Mouse (Mus musculus) liver, embryonic 11.5 days (tissue): ENCODE results near the gene Ubap1. TPM values are rescaled to one million over a fixed set of nuclear protein-coding genes. Genes with fewer than 3 reads are reported as not detected.

Experiments
- ATAC-seq: fragments of 200-750 bp; cut with Nextera tagmentation; replicated peaks from 2 replicates; pipeline ENCODE4 v1.8.0; 2017; ENCODE audit warnings: moderate number of reproducible peaks, mild to moderate bottlenecking, moderate TSS enrichment, moderate library complexity; ENCODE audit not compliant: low FRiP score
- DNase-seq: peaks from one replicate; pipeline ENCODE4 v3.0.0-alpha.2; 2017; ENCODE audit warnings: low spot score
- H3K27ac ChIP-seq: fragments of 300-500 bp; sonication (generic); 2 replicates; pipeline ENCODE4 v1.5.1; 2014; ENCODE audit warnings: mild to moderate bottlenecking, low read depth, low read length, control low read depth
- H3K27me3 ChIP-seq: fragments of 300-500 bp; sonication (generic); replicated peaks from 2 replicates; pipeline ENCODE4 v1.6.1; 2014; ENCODE audit warnings: low read length, mixed read lengths; ENCODE audit not compliant: control insufficient read depth, insufficient read depth
- H3K36me3 ChIP-seq: fragments of 300-500 bp; sonication (generic); 2 replicates; pipeline ENCODE4 v1.6.1; 2014; ENCODE audit warnings: mild to moderate bottlenecking, low read length, moderate library complexity, mixed read lengths; ENCODE audit not compliant: control insufficient read depth, insufficient read depth
- H3K4me1 ChIP-seq: fragments of 300-500 bp; sonication (generic); replicated peaks from 2 replicates; pipeline ENCODE4 v1.6.1; 2014; ENCODE audit warnings: low read length, mixed read lengths; ENCODE audit not compliant: control insufficient read depth, insufficient read depth
- H3K4me2 ChIP-seq: fragments of 300-500 bp; sonication (generic); 2 replicates; pipeline ENCODE4 v1.6.1; 2014; ENCODE audit warnings: mild to moderate bottlenecking, control low read depth, moderate library complexity
- H3K4me3 ChIP-seq: fragments of 300-500 bp; sonication (generic); 2 replicates; pipeline ENCODE4 v1.5.1; 2014; ENCODE audit warnings: low read depth, low read length, control low read depth
- H3K9ac ChIP-seq: fragments of 300-500 bp; sonication (generic); 2 replicates; pipeline ENCODE4 v1.6.1; 2014; ENCODE audit warnings: low read depth, low read length, control low read depth
- H3K9me3 ChIP-seq: fragments of 300-500 bp; sonication (generic); 2 replicates; pipeline ENCODE4 v1.6.1; 2016; ENCODE audit warnings: low read length, inconsistent platforms, mixed read lengths; ENCODE audit not compliant: control insufficient read depth
- WGBS: fragments of 180-500 bp; shearing (Covaris S2); extraction: QIAGEN DNeasy Blood & Tissue Kit; methylation state at CpG from one replicate; pipeline ENCODE4 v1.1.7; 2014; 5-methylcytosine and 5-hydroxymethylcytosine counted together
- polyA plus RNA-seq: library from polyadenylated mRNA; unstranded; fragments of >200 nt; fragmentation: Nextera tagmentation; extraction: Ambion mirVana; gene quantifications from 2 replicates; pipeline ENCODE4 v1.2.1, GENCODE M21; 2014

Ubap1 gene
- polyA plus RNA-seq, 1 experiment from 2014 or later, result 37.1 TPM

GRCm38 (mm10) chr4:41407353-41407752 is 58.6 kb downstream of the Ubap1 start:
- Histone ChIP-seq H3K9me3 (no peaks in the 10 kb centered on the region), H3K4me3 (no peak overlapping the region), H3K4me1 (no peaks in the 10 kb centered on the region), H3K9ac (no peak overlapping the region), H3K27ac (no peak overlapping the region), H3K36me3 (peaks cover 5% of the 10 kb centered on the region; the same call in 1 of the 2 replicates), H3K4me2 (no peak overlapping the region), H3K27me3 (no peaks in the 10 kb centered on the region)
- no peak for DNase-seq
- no peak for ATAC-seq
- WGBS, result 86% methylated on average over 2 of the region's 2 CpGs

GRCm38 (mm10) chr4:41409341-41409740 is 60.5 kb downstream of the Ubap1 start:
- Histone ChIP-seq H3K4me2 (no peak overlapping the region), H3K9me3 (no peaks in the 10 kb centered on the region), H3K4me3 (no peak overlapping the region), H3K4me1 (no peaks in the 10 kb centered on the region), H3K9ac (no peak overlapping the region), H3K27ac (no peak overlapping the region), H3K27me3 (no peaks in the 10 kb centered on the region), H3K36me3 (0 out of 2 replicates have a peak, but pooled peaks cover 3% of the 10 kb centered on the region)
- WGBS, result 93% methylated on average over 1 of the region's 1 CpGs
- DNase-seq, result no peak
- ATAC-seq, result no peak

- Histone ChIP-seq H3K4me1 (no peaks in the 10 kb centered on the region), H3K9ac (no peak overlapping the region), H3K36me3 (no peaks in the 10 kb centered on the region; the same call in 1 of the 2 replicates), H3K27me3 (no peaks in the 10 kb centered on the region), H3K27ac (no peak overlapping the region), H3K4me3 (no peak overlapping the region), H3K9me3 (no peaks in the 10 kb centered on the region), H3K4me2 (no peak overlapping the region)
- ATAC-seq (no peak), DNase-seq (no peak)
Observed at GRCm38 (mm10) chr4:41416966-41417365, 68.2 kb downstream of the Ubap1 start.

- Histone ChIP-seq H3K9ac (no peak overlapping the region), H3K4me1 (no peaks in the 10 kb centered on the region; the same call in 1 of the 2 replicates), H3K4me2 (no peak overlapping the region), H3K4me3 (no peak overlapping the region), H3K27ac (no peak overlapping the region), H3K27me3 (no peaks in the 10 kb centered on the region), H3K36me3 (no peaks in the 10 kb centered on the region; the same call in 1 of the 2 replicates), H3K9me3 (no peaks in the 10 kb centered on the region)
- 90% methylated on average over 5 of the region's 5 CpGs for WGBS
- ATAC-seq, result no peak
- no peak for DNase-seq
Observed at GRCm38 (mm10) chr4:41438931-41439330, 90.1 kb downstream of the Ubap1 start.

Other genes starting within 250 kb of the Ubap1 start
- gene Nol6, start 224.5 kb upstream of the Ubap1 start, polyA plus RNA-seq, result 35.8 and 39.8 TPM in 2 replicates
- 46.7 and 49.2 TPM in 2 replicates for gene Ube2r2, start 213.3 kb upstream of the Ubap1 start, polyA plus RNA-seq
- gene Ubap2, start 73.9 kb upstream of the Ubap1 start, polyA plus RNA-seq, result 82.8 and 85.6 TPM in 2 replicates
- gene Dcaf12, start 34.1 kb upstream of the Ubap1 start, polyA plus RNA-seq, result 50.8 and 53.4 TPM in 2 replicates
- 6.2 and 8.6 TPM in 2 replicates for gene Kif24, start 115.9 kb downstream of the Ubap1 start, polyA plus RNA-seq
- 45.5 and 49.0 TPM in 2 replicates for gene Nudt2, start 116.2 kb downstream of the Ubap1 start, polyA plus RNA-seq
- gene AI464131, start 154.1 kb downstream of the Ubap1 start, polyA plus RNA-seq, result 1.5 TPM in 2 replicates
- gene 1110017D15Rik, start 168.3 kb downstream of the Ubap1 start, polyA plus RNA-seq, result 0.43 TPM in 1 of 2 replicates, not detected in the other
- 1.4 and 2.0 TPM in 2 replicates for gene Fam219a, start 220.5 kb downstream of the Ubap1 start, polyA plus RNA-seq
- gene Dnaic1, start 220.8 kb downstream of the Ubap1 start, polyA plus RNA-seq, result 1.6 TPM in 2 replicates